Mouse (Mus musculus) heart, embryonic 15.5 days (tissue): ENCODE measurements at regions not wholly inside any gene's neighbourhood (a gene's known extent, or its start where the extent isn't known, plus 50 kb on each side); places are given as distances from the start of the nearest gene placed in this dataset.

ENCODE experiments used
- ATAC-seq: fragments of 200-750 bp; cut with Nextera tagmentation; replicated peaks from 2 replicates; pipeline ENCODE4 v1.8.0; 2017; ENCODE audit warnings: low read depth, moderate TSS enrichment; ENCODE audit not compliant: insufficient number of reproducible peaks, insufficient read depth, low FRiP score
- H3K27ac ChIP-seq: fragments of 300-500 bp; sonication (generic); 2 replicates; pipeline ENCODE4 v1.5.1; 2015; ENCODE audit warnings: mild to moderate bottlenecking, inconsistent platforms
- H3K27me3 ChIP-seq: fragments of 300-500 bp; sonication (generic); 2 replicates; pipeline ENCODE4 v1.6.1; 2015; ENCODE audit warnings: inconsistent platforms
- H3K36me3 ChIP-seq: fragments of 300-500 bp; sonication (generic); 2 replicates; pipeline ENCODE4 v1.6.1; 2015; ENCODE audit warnings: mild to moderate bottlenecking, inconsistent platforms
- H3K4me1 ChIP-seq: fragments of 300-500 bp; sonication (generic); replicated peaks from 2 replicates; pipeline ENCODE4 v1.6.1; 2015; ENCODE audit warnings: inconsistent platforms
- H3K4me2 ChIP-seq: fragments of 300-500 bp; sonication (generic); 2 replicates; pipeline ENCODE4 v1.6.1; 2015; ENCODE audit warnings: inconsistent platforms, mild to moderate bottlenecking, moderate library complexity
- H3K4me3 ChIP-seq: fragments of 300-500 bp; sonication (generic); 2 replicates; pipeline ENCODE4 v1.5.1; 2015; ENCODE audit warnings: mild to moderate bottlenecking, inconsistent platforms
- H3K9ac ChIP-seq: fragments of 300-500 bp; sonication (generic); 2 replicates; pipeline ENCODE4 v1.6.1; 2015; ENCODE audit warnings: mild to moderate bottlenecking, inconsistent platforms
- H3K9me3 ChIP-seq: fragments of 300-500 bp; sonication (generic); replicated peaks from 2 replicates; pipeline ENCODE4 v1.6.1; 2016; ENCODE audit warnings: inconsistent platforms
- WGBS: fragments of 180-500 bp; shearing (Covaris S2); methylation state at CpG from one replicate; pipeline ENCODE4 v1.1.7; 2015; ENCODE audit warnings: mixed read lengths; 5-methylcytosine and 5-hydroxymethylcytosine counted together

GRCm38 (mm10) chr12:113277741-113278140 lies 92.0 kb downstream of the Tmem121 start:
- no peaks in the 10 kb centered on the region for H3K27me3 ChIP-seq
- WGBS, result 78% methylated on average over 5 of the region's 5 CpGs
- H3K9me3 ChIP-seq, result no peaks in the 10 kb centered on the region
- no peak overlapping the region for H3K9ac ChIP-seq
- no peak for ATAC-seq
- H3K36me3 ChIP-seq, result no peaks in the 10 kb centered on the region
- H3K4me3 ChIP-seq, result no peak overlapping the region
- no peak overlapping the region for H3K27ac ChIP-seq
- H3K4me1 ChIP-seq, result no peaks in the 10 kb centered on the region
- no peak overlapping the region for H3K4me2 ChIP-seq

GRCm38 (mm10) chr12:113292029-113292809 lies 106.5 kb downstream of the Tmem121 start:
- no peak overlapping the region for H3K9ac ChIP-seq
- no peak overlapping the region for H3K4me2 ChIP-seq
- H3K36me3 ChIP-seq, result no peaks in the 10 kb centered on the region
- H3K27ac ChIP-seq, result no peak overlapping the region
- 30% methylated on average over 1 of the region's 1 CpGs for WGBS
- no peak overlapping the region for H3K4me3 ChIP-seq
- H3K9me3 ChIP-seq, result no peaks in the 10 kb centered on the region
- no peaks in the 10 kb centered on the region for H3K4me1 ChIP-seq
- no peak for ATAC-seq
- H3K27me3 ChIP-seq, result no peaks in the 10 kb centered on the region

GRCm38 (mm10) chr12:113295924-113296323 lies 110.2 kb downstream of the Tmem121 start:
- Histone ChIP-seq H3K27me3 (no peaks in the 10 kb centered on the region), H3K9ac (no peak overlapping the region), H3K9me3 (no peaks in the 10 kb centered on the region), H3K4me2 (no peak overlapping the region), H3K27ac (no peak overlapping the region), H3K36me3 (no peaks in the 10 kb centered on the region), H3K4me1 (no peaks in the 10 kb centered on the region), H3K4me3 (no peak overlapping the region)
- WGBS, result 62% methylated on average over 2 of the region's 2 CpGs
- ATAC-seq, result no peak

- no peak overlapping the region for H3K4me3 ChIP-seq
- H3K9me3 ChIP-seq, result no peaks in the 10 kb centered on the region
- 68% methylated on average over 1 of the region's 1 CpGs for WGBS
- H3K9ac ChIP-seq, result no peak overlapping the region
- no peaks in the 10 kb centered on the region for H3K4me1 ChIP-seq
- no peak overlapping the region for H3K4me2 ChIP-seq
- no peaks in the 10 kb centered on the region for H3K27me3 ChIP-seq
- no peak overlapping the region for H3K27ac ChIP-seq
- no peaks in the 10 kb centered on the region for H3K36me3 ChIP-seq
- no peak for ATAC-seq
These were observed 120.2 kb downstream of the Tmem121 start for GRCm38 (mm10) chr12:113305973-113306372.

DNA sequence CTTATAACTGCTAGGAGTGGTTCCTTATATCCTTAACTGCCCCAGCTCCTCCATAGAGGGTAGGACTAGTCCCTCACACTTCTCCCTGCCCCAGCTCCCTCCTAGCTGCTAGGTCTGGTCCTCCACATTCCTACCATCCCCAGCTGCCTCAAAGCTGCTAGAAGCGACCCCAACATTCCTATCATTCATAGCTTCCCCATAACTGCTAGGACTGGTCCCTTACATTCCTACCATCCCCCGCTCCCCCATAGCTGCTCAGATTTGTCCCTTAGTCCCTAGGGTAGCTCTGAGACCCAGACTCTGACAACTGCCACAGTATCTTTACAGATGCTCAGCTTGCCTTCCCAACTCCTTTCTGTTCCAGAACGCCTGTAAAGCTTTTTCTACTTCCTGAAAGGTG lies 127.6 kb downstream of the Tmem121 start:
- H3K9ac ChIP-seq, result no peak overlapping the region
- no peak overlapping the region for H3K4me2 ChIP-seq
- H3K4me1 ChIP-seq, result no peaks in the 10 kb centered on the region
- no peak overlapping the region for H3K27ac ChIP-seq
- no peaks in the 10 kb centered on the region for H3K36me3 ChIP-seq
- no peak overlapping the region for H3K4me3 ChIP-seq
- ATAC-seq, result no peak
- no peaks in the 10 kb centered on the region for H3K9me3 ChIP-seq
- H3K27me3 ChIP-seq, result no peaks in the 10 kb centered on the region
- 37% methylated on average over 3 of the region's 3 CpGs for WGBS

- Histone ChIP-seq H3K4me3 (no peak overlapping the region), H3K4me1 (no peaks in the 10 kb centered on the region), H3K9me3 (no peaks in the 10 kb centered on the region), H3K27me3 (no peaks in the 10 kb centered on the region), H3K4me2 (no peak overlapping the region), H3K36me3 (no peaks in the 10 kb centered on the region), H3K9ac (no peak overlapping the region), H3K27ac (no peak overlapping the region)
- 84% methylated on average over 4 of the region's 4 CpGs for WGBS
- ATAC-seq, result no peak
These were observed 128.9 kb downstream of the Tmem121 start for GRCm38 (mm10) chr12:113314624-113315023.

DNA sequence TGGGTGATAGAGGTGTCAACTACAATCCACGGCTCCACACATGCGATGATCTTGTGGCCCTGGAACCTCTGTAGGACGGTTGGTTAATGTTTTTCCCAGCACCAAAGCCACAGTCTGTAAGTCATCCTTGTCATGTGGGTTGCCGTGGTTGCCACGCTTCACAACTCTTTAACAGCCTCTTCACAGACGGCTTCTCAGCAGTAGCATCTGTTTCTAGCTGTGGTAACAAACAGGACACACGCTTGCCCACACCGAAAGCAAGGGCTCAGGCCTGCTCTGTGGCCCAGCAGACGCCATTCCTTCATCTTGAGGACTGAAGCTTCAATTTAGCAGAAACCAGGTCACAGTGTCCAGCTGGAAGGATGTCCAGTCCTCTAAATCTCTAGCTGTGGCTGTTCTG lies 135.4 kb downstream of the Tmem121 start:
- Histone ChIP-seq H3K9ac (no peak overlapping the region), H3K27ac (no peak overlapping the region), H3K4me3 (no peak overlapping the region), H3K4me2 (no peak overlapping the region), H3K4me1 (no peaks in the 10 kb centered on the region), H3K36me3 (no peaks in the 10 kb centered on the region), H3K9me3 (no peaks in the 10 kb centered on the region), H3K27me3 (no peaks in the 10 kb centered on the region)
- no peak for ATAC-seq
- WGBS, result 67% methylated on average over 9 of the region's 9 CpGs

DNA sequence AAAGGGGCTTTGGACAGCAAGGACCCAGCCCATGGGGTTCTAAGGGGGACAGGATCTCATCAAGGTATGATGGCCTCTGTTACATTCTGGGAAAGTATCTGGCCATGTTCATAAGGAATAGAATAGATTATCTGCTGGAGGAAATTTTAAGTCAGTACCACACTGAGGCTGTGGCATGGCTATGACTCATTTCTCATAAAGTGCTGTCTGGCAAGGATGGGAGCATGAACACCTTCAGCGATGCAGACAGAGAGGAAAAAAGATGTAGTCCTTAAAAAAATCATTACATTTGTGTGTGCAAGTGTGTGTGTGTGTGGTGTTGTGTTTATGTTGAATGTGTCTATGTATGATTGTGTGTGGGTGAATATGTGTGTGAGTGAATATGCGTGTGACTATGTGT lies 136.4 kb downstream of the Tmem121 start:
- H3K9ac ChIP-seq, result no peak overlapping the region
- H3K27ac ChIP-seq, result no peak overlapping the region
- no peak overlapping the region for H3K4me3 ChIP-seq
- no peak overlapping the region for H3K4me2 ChIP-seq
- no peaks in the 10 kb centered on the region for H3K27me3 ChIP-seq
- no peaks in the 10 kb centered on the region for H3K9me3 ChIP-seq
- ATAC-seq, result no peak
- WGBS, result 92% methylated on average over 2 of the region's 2 CpGs
- H3K36me3 ChIP-seq, result no peaks in the 10 kb centered on the region
- no peaks in the 10 kb centered on the region for H3K4me1 ChIP-seq

- no peak for ATAC-seq
- no peak overlapping the region for H3K4me2 ChIP-seq
- no peak overlapping the region for H3K4me3 ChIP-seq
- H3K4me1 ChIP-seq, result no peaks in the 10 kb centered on the region
- H3K27me3 ChIP-seq, result no peaks in the 10 kb centered on the region
- H3K36me3 ChIP-seq, result no peaks in the 10 kb centered on the region
- no peak overlapping the region for H3K27ac ChIP-seq
- no peak overlapping the region for H3K9ac ChIP-seq
- WGBS, result 85% methylated on average over 5 of the region's 5 CpGs
- no peaks in the 10 kb centered on the region for H3K9me3 ChIP-seq
These were observed 142.1 kb downstream of the Tmem121 start for GRCm38 (mm10) chr12:113327851-113328250.

GRCm38 (mm10) chr12:113330266-113330665 lies 144.5 kb downstream of the Tmem121 start:
- WGBS, result 81% methylated on average over 6 of the region's 6 CpGs
- H3K27ac ChIP-seq, result no peak overlapping the region
- H3K36me3 ChIP-seq, result no peaks in the 10 kb centered on the region
- no peak overlapping the region for H3K4me3 ChIP-seq
- ATAC-seq, result no peak
- no peaks in the 10 kb centered on the region for H3K9me3 ChIP-seq
- no peaks in the 10 kb centered on the region for H3K27me3 ChIP-seq
- no peaks in the 10 kb centered on the region for H3K4me1 ChIP-seq
- H3K4me2 ChIP-seq, result no peak overlapping the region
- no peak overlapping the region for H3K9ac ChIP-seq

GRCm38 (mm10) chr12:113332226-113332625 lies 146.5 kb downstream of the Tmem121 start:
- Histone ChIP-seq H3K9me3 (no peaks in the 10 kb centered on the region), H3K4me2 (no peak overlapping the region), H3K27me3 (no peaks in the 10 kb centered on the region), H3K9ac (no peak overlapping the region), H3K27ac (no peak overlapping the region), H3K36me3 (no peaks in the 10 kb centered on the region), H3K4me1 (no peaks in the 10 kb centered on the region), H3K4me3 (no peak overlapping the region)
- 69% methylated on average over 3 of the region's 3 CpGs for WGBS
- ATAC-seq, result no peak

DNA sequence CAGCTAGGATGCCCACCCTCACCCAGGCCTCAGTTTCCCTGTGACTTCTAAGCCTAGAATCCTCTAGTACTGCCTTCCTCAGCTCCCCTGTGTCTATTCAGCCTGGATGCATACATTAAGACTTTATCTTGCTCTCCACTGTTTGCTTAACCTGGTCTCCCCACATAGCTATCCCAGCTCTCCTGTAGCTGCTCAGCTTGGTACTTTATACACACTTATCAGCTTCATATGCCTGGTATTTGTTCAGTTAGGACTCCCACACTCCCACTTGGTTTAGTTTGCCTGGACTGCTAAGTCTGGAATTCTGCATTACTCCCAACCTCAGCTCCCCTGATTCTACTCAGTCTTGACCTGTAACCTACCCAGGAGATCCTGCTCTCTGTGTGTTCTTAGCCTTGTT lies 147.7 kb downstream of the Tmem121 start:
- H3K4me2 ChIP-seq, result no peak overlapping the region
- no peaks in the 10 kb centered on the region for H3K9me3 ChIP-seq
- no peak overlapping the region for H3K4me3 ChIP-seq
- no peaks in the 10 kb centered on the region for H3K4me1 ChIP-seq
- no peak overlapping the region for H3K9ac ChIP-seq
- no peaks in the 10 kb centered on the region for H3K27me3 ChIP-seq
- ATAC-seq, result no peak
- no peak overlapping the region for H3K27ac ChIP-seq
- no peaks in the 10 kb centered on the region for H3K36me3 ChIP-seq
